27 mouse cellular contexts compared by ENCODE assay signal in the genomic region with DNA sequence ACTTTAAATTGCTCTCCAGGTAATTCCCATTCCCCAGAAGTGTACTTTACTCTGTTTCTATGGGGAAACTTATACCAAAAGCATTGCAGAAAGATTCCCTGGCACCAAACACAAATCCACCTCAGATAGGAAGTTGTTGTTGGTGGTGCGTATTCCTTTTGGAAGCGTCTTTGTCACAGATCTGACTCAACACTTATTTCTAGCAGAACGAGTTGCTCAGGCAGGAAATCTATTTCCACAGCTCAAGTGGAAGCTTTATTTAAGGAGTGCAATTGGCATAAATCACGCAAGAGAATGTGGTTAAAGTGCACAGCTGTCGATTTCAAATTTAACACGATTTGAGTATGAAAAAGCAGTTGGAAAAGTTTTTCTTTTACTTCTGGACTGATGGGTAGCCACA.
DNase-seq lines count a peak whose midpoint lies in the region; TF ChIP-seq lines count a peak whose summit lies in the region.
"Had no signal": no experiment of that assay in that cellular context is flagged by ENCODE, and none has a peak within 500 bp of the region (broad histone marks: within the 10 kb centered on the region; RNA-seq: fewer than 3 reads in every experiment).

No protein-coding gene starts in this region.

- TF ChIP-seq CTCF in kidney, adult 2 months (conservative IDR thresholded peaks at IDR 0.05; ENCODE audit: insufficient read depth, insufficient read length, low read depth, low read length), result no peak
- no peak for TF ChIP-seq CTCF in gastrocnemius, adult 2 months (IDR thresholded peaks at IDR 0.05)

- intact Hi-C loops in left cerebral cortex, postnatal 25 days (cut with DNase I), result no loop called here
- intact Hi-C loops in gastrocnemius, adult 2 months (cut with DNase I), result no loop called here

- WGBS in kidney, adult 2 months, result 58% methylated on average over 6 of the region's 6 CpGs

- no peaks in the 10 kb centered on the region for H3K36me3 ChIP-seq in kidney, adult 2 months (ENCODE audit: control insufficient read depth, insufficient read depth, low read length)
- H3K36me3 ChIP-seq: embryonic facial prominence, embryonic 10.5 days; embryonic facial prominence, embryonic 15.5 days; forebrain, embryonic 12.5 days; hindbrain, embryonic 10.5 days; hindbrain, embryonic 15.5 days; liver, embryonic 12.5 days; midbrain, embryonic 13.5 days; stomach, embryonic 15.5 days had no signal

- H3K4me1 ChIP-seq in kidney, adult 2 months (ENCODE audit: control insufficient read depth, insufficient read depth, low read length), result no peaks in the 10 kb centered on the region
- H3K4me1 ChIP-seq: embryonic facial prominence, embryonic 10.5 days; embryonic facial prominence, embryonic 15.5 days; forebrain, embryonic 12.5 days; hindbrain, embryonic 10.5 days; hindbrain, embryonic 15.5 days; liver, embryonic 12.5 days; midbrain, embryonic 13.5 days; stomach, embryonic 15.5 days had no signal

- no peak overlapping the region for H3K27ac ChIP-seq in kidney, adult 2 months (ENCODE audit: insufficient read depth, low read depth, low read length)
- no peak overlapping the region for H3K27ac ChIP-seq in gastrocnemius, adult 2 months
- H3K27ac ChIP-seq: embryonic facial prominence, embryonic 10.5 days; embryonic facial prominence, embryonic 15.5 days; forebrain, embryonic 12.5 days; hindbrain, embryonic 10.5 days; hindbrain, embryonic 15.5 days; liver, embryonic 12.5 days; midbrain, embryonic 13.5 days; stomach, embryonic 15.5 days had no signal

- H3K27me3 ChIP-seq in kidney, adult 2 months (replicated peaks; ENCODE audit: control insufficient read depth, insufficient read depth, low read length), result no peaks in the 10 kb centered on the region
- H3K27me3 ChIP-seq: embryonic facial prominence, embryonic 15.5 days; forebrain, embryonic 12.5 days; hindbrain, embryonic 15.5 days; liver, embryonic 12.5 days; midbrain, embryonic 13.5 days; Patski; stomach, embryonic 15.5 days had no signal

- no peak overlapping the region for H3K4me3 ChIP-seq in kidney, adult 2 months (ENCODE audit: insufficient read depth, low read depth, low read length)
- no peak overlapping the region for H3K4me3 ChIP-seq in gastrocnemius, adult 2 months
- H3K4me3 ChIP-seq: embryonic facial prominence, embryonic 10.5 days; embryonic facial prominence, embryonic 15.5 days; forebrain, embryonic 12.5 days; hindbrain, embryonic 10.5 days; hindbrain, embryonic 15.5 days; liver, embryonic 12.5 days; midbrain, embryonic 13.5 days; stomach, embryonic 15.5 days had no signal

- TF ChIP-seq POLR2A in kidney, adult 2 months (IDR thresholded peaks at IDR 0.05; ENCODE audit: low read depth, low read length), result no peak

- DNase-seq in kidney, adult 9 months, result peak; percentile 2
- no peak for DNase-seq in kidney, adult 2 months
- DNase-seq in right cerebral cortex, adult 2 months (ENCODE audit: low spot score in 2 of 2), result peak; percentile 31 to 36
- DNase-seq in right cerebral cortex, postnatal 4 days, result no peak
- DNase-seq in left cerebral cortex, postnatal 25 days (ENCODE audit: low spot score in 2 of 2), result peak; percentile 24 to 93
- DNase-seq in adrenal gland, adult 8-10 months, result no peak
- DNase-seq in lung, postnatal 14 days, result no peak
- no peak for DNase-seq in gastrocnemius, adult 2 months
- DNase-seq: adrenal gland, postnatal 25 days; cerebellum, adult 18-20 months; cerebellum, postnatal 25 days; forebrain, postnatal 0 days; gastrocnemius, postnatal 14 days; heart, postnatal 14 days; kidney, adult 11 months; liver, postnatal 0 days; lung, postnatal 4 days; thymus, postnatal 14 days had no signal

Comparison
In these comparisons a context has a peak if more than half of its experiments do, and no peak if none do; other contexts are left out.
1. DNase-seq: peak in kidney, adult 9 months (single experiment), right cerebral cortex, adult 2 months (2 of 2) and left cerebral cortex, postnatal 25 days (2 of 2); none in kidney, adult 2 months (single experiment), right cerebral cortex, postnatal 4 days (single experiment), adrenal gland, adult 8-10 months (single experiment), lung, postnatal 14 days (single experiment) and gastrocnemius, adult 2 months (single experiment).